Comparison of ENCODE assay signal across 28 mouse cellular contexts in the genomic region with DNA sequence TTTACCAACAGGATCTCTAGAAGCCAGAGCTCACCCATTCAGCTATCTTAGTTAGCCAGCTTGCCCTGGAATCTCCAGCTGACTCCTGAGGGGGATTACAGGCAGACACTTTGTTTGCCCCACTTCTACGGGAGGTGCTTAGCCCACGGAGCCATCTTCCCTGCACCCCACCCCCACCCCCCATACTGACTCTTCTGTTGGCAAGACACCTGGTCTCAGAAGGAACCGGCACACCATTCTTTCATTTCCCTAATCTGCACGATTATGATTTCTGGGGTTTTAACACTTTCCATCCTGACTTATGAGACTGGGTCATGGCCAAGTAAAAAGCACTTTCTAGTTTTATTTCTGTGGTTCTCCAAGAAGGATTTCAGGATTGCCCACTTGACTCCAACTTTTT.
"Had no signal": no experiment of that assay in that cellular context is flagged by ENCODE, and none has a peak within 500 bp of the region (broad histone marks: within the 10 kb centered on the region; RNA-seq: fewer than 3 reads in every experiment).

No protein-coding gene starts in this region.

- H3K36me3 ChIP-seq: embryonic facial prominence, embryonic 10.5 days; embryonic facial prominence, embryonic 12.5 days; embryonic facial prominence, embryonic 13.5 days; embryonic facial prominence, embryonic 15.5 days; forebrain, embryonic 10.5 days; forebrain, embryonic 12.5 days; forebrain, embryonic 15.5 days; heart, embryonic 10.5 days; heart, embryonic 12.5 days had no signal

- H3K27ac ChIP-seq: embryonic facial prominence, embryonic 10.5 days; embryonic facial prominence, embryonic 12.5 days; embryonic facial prominence, embryonic 13.5 days; embryonic facial prominence, embryonic 15.5 days; forebrain, embryonic 10.5 days; forebrain, embryonic 12.5 days; forebrain, embryonic 13.5 days; forebrain, embryonic 15.5 days; gastrocnemius, adult 2 months; heart, adult 2 months; heart, embryonic 10.5 days had no signal

- H3K27me3 ChIP-seq: embryonic facial prominence, embryonic 12.5 days; embryonic facial prominence, embryonic 13.5 days; embryonic facial prominence, embryonic 15.5 days; forebrain, embryonic 12.5 days; forebrain, embryonic 13.5 days; forebrain, embryonic 15.5 days; heart, embryonic 12.5 days had no signal

- H3K4me3 ChIP-seq: embryonic facial prominence, embryonic 10.5 days; embryonic facial prominence, embryonic 12.5 days; embryonic facial prominence, embryonic 13.5 days; embryonic facial prominence, embryonic 15.5 days; erythroblast, embryonic 14.5 days; forebrain, embryonic 10.5 days; forebrain, embryonic 12.5 days; forebrain, embryonic 13.5 days; forebrain, embryonic 15.5 days; gastrocnemius, adult 2 months; heart, adult 2 months; heart, embryonic 10.5 days; heart, embryonic 12.5 days had no signal

- H3K4me2 ChIP-seq: embryonic facial prominence, embryonic 12.5 days; embryonic facial prominence, embryonic 13.5 days; embryonic facial prominence, embryonic 15.5 days; forebrain, embryonic 12.5 days; forebrain, embryonic 13.5 days; forebrain, embryonic 15.5 days; heart, embryonic 11.5 days; heart, embryonic 12.5 days had no signal

- H3K9me3 ChIP-seq: embryonic facial prominence, embryonic 10.5 days; embryonic facial prominence, embryonic 12.5 days; embryonic facial prominence, embryonic 13.5 days; embryonic facial prominence, embryonic 15.5 days; forebrain, embryonic 10.5 days; forebrain, embryonic 12.5 days; forebrain, embryonic 13.5 days; forebrain, embryonic 15.5 days; heart, embryonic 10.5 days; heart, embryonic 12.5 days had no signal

- ATAC-seq: forebrain, embryonic 13.5 days; forebrain, embryonic 14.5 days; forebrain, embryonic 15.5 days; forebrain, embryonic 16.5 days; forebrain, postnatal 0 days had no signal

- H3K4me1 ChIP-seq: embryonic facial prominence, embryonic 12.5 days; embryonic facial prominence, embryonic 13.5 days; forebrain, embryonic 10.5 days; forebrain, embryonic 12.5 days; forebrain, embryonic 15.5 days had no signal

- DNase-seq: cerebellum, adult 9-11 months; cerebellum, postnatal 10 days; cerebellum, postnatal 14 days; cerebellum, postnatal 25 days; cerebellum, postnatal 36 days; embryo, embryonic 11 days; forebrain, postnatal 0 days; gastrocnemius, adult 2 months; gastrocnemius, postnatal 10 days; gastrocnemius, postnatal 14 days; gastrocnemius, postnatal 25 days; gastrocnemius, postnatal 36 days; heart, adult 18-20 months; heart, adult 2 months had no signal

- H3K9ac ChIP-seq: embryonic facial prominence, embryonic 12.5 days; embryonic facial prominence, embryonic 13.5 days; embryonic facial prominence, embryonic 15.5 days; forebrain, embryonic 12.5 days; forebrain, embryonic 13.5 days; forebrain, embryonic 15.5 days; forebrain, postnatal 0 days; heart, embryonic 12.5 days had no signal
